Mouse (Mus musculus) MEL (cell line): Measurements from ENCODE around the gene Btg2. TPM values are rescaled to one million over a fixed set of nuclear protein-coding genes. Genes with fewer than 3 reads are reported as not detected.

Experiments
- DNase-seq: peaks from one replicate; pipeline ENCODE4 v3.0.0; 2011; ENCODE audit warnings: low read depth, low spot score
- H3K27ac ChIP-seq: 2 replicates; pipeline ENCODE4 v1.5.1; 2012; ENCODE audit warnings: low read depth, mild to moderate bottlenecking, control low read depth, low read length, moderate library complexity; ENCODE audit not compliant: control insufficient read depth
- H3K27me3 ChIP-seq, 2 experiments: fragments of 150-350 bp in 1 of 2; sonication (generic) in 1 of 2; 2 replicates each; pipeline ENCODE4 v1.6.1; 2012; ENCODE audit warnings: low read length in 2 of 2, mild to moderate bottlenecking in 2 of 2, improper control_type of control experiment in 1 of 2, moderate library complexity in 1 of 2; ENCODE audit not compliant: insufficient read depth in 2 of 2, control insufficient read depth in 1 of 2
- H3K36me3 ChIP-seq, 2 experiments: 2 replicates each; pipeline ENCODE4 v1.6.1; 2012 to 2014; ENCODE audit warnings: low read length in 2 of 2, improper control_type of control experiment in 1 of 2, inconsistent platforms in 1 of 2, mild to moderate bottlenecking in 1 of 2; ENCODE audit not compliant: insufficient read depth in 2 of 2, control insufficient read depth in 1 of 2
- H3K4me1 ChIP-seq, 2 experiments: fragments of 150-350 bp in 1 of 2; sonication (generic) in 1 of 2; 2 replicates each; pipeline ENCODE4 v1.6.1; 2012; ENCODE audit warnings: low read length in 2 of 2, improper control_type of control experiment in 1 of 2, mild to moderate bottlenecking in 1 of 2; ENCODE audit not compliant: insufficient read depth in 2 of 2, control insufficient read depth in 1 of 2
- H3K4me3 ChIP-seq, 2 experiments: fragments of 150-350 bp in 1 of 2; sonication (generic) in 1 of 2; 2 replicates each; pipeline ENCODE4 v1.5.1; 2012; ENCODE audit warnings: low read depth in 2 of 2, low read length in 2 of 2, mild to moderate bottlenecking in 2 of 2, moderate library complexity in 2 of 2, control low read depth in 1 of 2, improper control_type of control experiment in 1 of 2; ENCODE audit not compliant: control insufficient read depth in 1 of 2, insufficient read depth in 1 of 2
- H3K79me2 ChIP-seq: 2 replicates; pipeline ENCODE4 v1.6.1; 2012; ENCODE audit warnings: mild to moderate bottlenecking, low read length, moderate library complexity; ENCODE audit not compliant: control insufficient read depth, poor library complexity, insufficient read depth
- H3K9ac ChIP-seq: 2 replicates; pipeline ENCODE4 v1.6.1; 2012; ENCODE audit warnings: low read depth, mild to moderate bottlenecking, control low read depth, low read length, moderate library complexity; ENCODE audit not compliant: control insufficient read depth, poor library complexity, severe bottlenecking
- H3K9me3 ChIP-seq: fragments of 150-350 bp; sonication (generic); replicated peaks from 2 replicates; pipeline ENCODE4 v1.6.1; 2012; ENCODE audit warnings: mild to moderate bottlenecking, low read length, improper control_type of control experiment, moderate library complexity; ENCODE audit not compliant: insufficient read depth
- CHD1 ChIP-seq: IDR thresholded peaks from 2 replicates; pipeline ENCODE4 v1.6.1; 2012; ENCODE audit warnings: low read depth, mild to moderate bottlenecking, inconsistent platforms, low read length, improper control_type of control experiment
- CHD2 ChIP-seq: IDR thresholded peaks from 2 replicates; pipeline ENCODE4 v1.6.1; 2011; ENCODE audit warnings: low read length, improper control_type of control experiment
- EP300 ChIP-seq, 2 experiments: IDR thresholded peaks; 2 replicates each; pipeline ENCODE4 v1.6.1; 2011; ENCODE audit warnings: improper control_type of control experiment in 2 of 2, low read length in 2 of 2, low read depth in 1 of 2, mild to moderate bottlenecking in 1 of 2
- ETS1 ChIP-seq: IDR thresholded peaks from 2 replicates; pipeline ENCODE4 v1.6.1; 2012; ENCODE audit warnings: low read depth, mild to moderate bottlenecking, inconsistent platforms, low read length, improper control_type of control experiment, moderate library complexity
- GABPA ChIP-seq: IDR thresholded peaks from 2 replicates; pipeline ENCODE4 v1.6.1; 2012; ENCODE audit warnings: low read depth, mild to moderate bottlenecking, inconsistent platforms, low read length, improper control_type of control experiment, moderate library complexity
- GATA1 ChIP-seq: IDR thresholded peaks from 2 replicates; pipeline ENCODE4 v1.6.1; 2011; ENCODE audit warnings: low read depth, low read length, improper control_type of control experiment
- HCFC1 ChIP-seq: IDR thresholded peaks from 2 replicates; pipeline ENCODE4 v1.6.1; 2012; ENCODE audit warnings: low read depth, mild to moderate bottlenecking, inconsistent platforms, low read length, improper control_type of control experiment, moderate library complexity
- JUND ChIP-seq: IDR thresholded peaks from 2 replicates; pipeline ENCODE4 v1.6.1; 2011; ENCODE audit warnings: low read depth, mild to moderate bottlenecking, improper control_type of control experiment, low read length
- KAT2A ChIP-seq: conservative IDR thresholded peaks from 2 replicates; pipeline ENCODE4 v1.6.1; 2012; ENCODE audit warnings: low read depth, low read length, improper control_type of control experiment, inconsistent platforms
- MAFK ChIP-seq: IDR thresholded peaks from 2 replicates; pipeline ENCODE4 v1.6.1; 2011; ENCODE audit warnings: low read depth, mild to moderate bottlenecking, low read length, improper control_type of control experiment, borderline replicate concordance
- MEF2A ChIP-seq: IDR thresholded peaks from 2 replicates; pipeline ENCODE4 v1.6.1; 2014; ENCODE audit warnings: low read depth, mild to moderate bottlenecking, inconsistent platforms, low read length, improper control_type of control experiment; ENCODE audit not compliant: poor library complexity, insufficient replicate concordance, severe bottlenecking; ENCODE audit errors: extremely low read depth
- MYB ChIP-seq: IDR thresholded peaks from 2 replicates; pipeline ENCODE4 v1.6.1; 2011; ENCODE audit warnings: mild to moderate bottlenecking, low read depth, low read length, improper control_type of control experiment
- MYC ChIP-seq: IDR thresholded peaks from 2 replicates; pipeline ENCODE4 v1.6.1; 2011; ENCODE audit warnings: low read depth, mild to moderate bottlenecking, low read length, improper control_type of control experiment, moderate library complexity
- NELFE ChIP-seq: IDR thresholded peaks from 2 replicates; pipeline ENCODE4 v1.6.1; 2011; ENCODE audit warnings: low read depth, low read length, improper control_type of control experiment
- POLR2A ChIP-seq, 2 experiments: IDR thresholded peaks; 2 replicates each; pipeline ENCODE4 v1.6.1; 2011 to 2012; ENCODE audit warnings: low read length in 2 of 2, mild to moderate bottlenecking in 2 of 2, control low read depth in 1 of 2, improper control_type of control experiment in 1 of 2, low read depth in 1 of 2, moderate library complexity in 1 of 2; ENCODE audit not compliant: control insufficient read depth in 1 of 2, insufficient read depth in 1 of 2, poor library complexity in 1 of 2
- POLR2AphosphoS5 ChIP-seq: IDR thresholded peaks from 2 replicates; pipeline ENCODE4 v1.6.1; 2012; ENCODE audit warnings: low read depth, borderline replicate concordance, mild to moderate bottlenecking, inconsistent platforms, low read length, moderate library complexity, mixed read lengths
- RAD21 ChIP-seq: IDR thresholded peaks from 2 replicates; pipeline ENCODE4 v1.6.1; 2011; ENCODE audit warnings: mild to moderate bottlenecking, low read depth, low read length, improper control_type of control experiment
- SIN3A ChIP-seq: IDR thresholded peaks from 2 replicates; pipeline ENCODE4 v1.6.1; 2012; ENCODE audit warnings: low read length, improper control_type of control experiment, inconsistent platforms
- SMC3 ChIP-seq: IDR thresholded peaks from 2 replicates; pipeline ENCODE4 v1.6.1; 2011; ENCODE audit warnings: low read depth, low read length, improper control_type of control experiment
- TAL1 ChIP-seq: IDR thresholded peaks from 2 replicates; pipeline ENCODE4 v1.6.1; 2012; ENCODE audit warnings: mild to moderate bottlenecking, inconsistent platforms, low read length, moderate library complexity, mixed read lengths
- TBP ChIP-seq: IDR thresholded peaks from 2 replicates; pipeline ENCODE4 v1.8.0; 2011; ENCODE audit warnings: low read depth, low read length, improper control_type of control experiment
- TCF12 ChIP-seq: IDR thresholded peaks from 2 replicates; pipeline ENCODE4 v1.6.1; 2014; ENCODE audit warnings: low read depth, mild to moderate bottlenecking, inconsistent platforms, low read length, improper control_type of control experiment, moderate library complexity
- UBTF ChIP-seq: IDR thresholded peaks from 2 replicates; pipeline ENCODE4 v1.6.1; 2012; ENCODE audit warnings: low read depth, mild to moderate bottlenecking, inconsistent platforms, low read length, improper control_type of control experiment, moderate library complexity, borderline replicate concordance; ENCODE audit not compliant: insufficient read depth
- USF1 ChIP-seq: IDR thresholded peaks from 2 replicates; pipeline ENCODE4 v1.6.1; 2014; ENCODE audit warnings: low read depth, mild to moderate bottlenecking, inconsistent platforms, low read length, improper control_type of control experiment, moderate library complexity
- USF2 ChIP-seq, 2 experiments: IDR thresholded peaks; 2 replicates each; pipeline ENCODE4 v1.6.1; 2011 to 2012; ENCODE audit warnings: improper control_type of control experiment in 2 of 2, low read length in 2 of 2, borderline replicate concordance in 1 of 2, inconsistent platforms in 1 of 2, low read depth in 1 of 2, mild to moderate bottlenecking in 1 of 2; ENCODE audit not compliant: insufficient read depth in 1 of 2
- ZNF384 ChIP-seq: IDR thresholded peaks from 2 replicates; pipeline ENCODE4 v1.6.1; 2012; ENCODE audit warnings: low read depth, mild to moderate bottlenecking, inconsistent platforms, low read length, improper control_type of control experiment
- polyA plus RNA-seq, 2 experiments: library from polyadenylated mRNA; stranded (reverse) in 1 of 2; unstranded in 1 of 2; fragments of >175 nt in 1 of 2; fragments of >200 nt in 1 of 2; gene quantifications; 2 replicates each; pipeline versions ENCODE4 v1.2.1 to v1.2.4; 2012; ENCODE audit warnings: low replicate concordance in 2 of 2, low read depth in 1 of 2; ENCODE audit not compliant: insufficient read length in 2 of 2, insufficient read depth in 1 of 2, missing spikeins in 1 of 2
- total RNA-seq: library from RNA; depleted of rRNA; stranded (reverse); fragments of 300-350 nt; gene quantifications from 2 replicates; pipeline ENCODE4 v1.2.3, GENCODE M21; 2012

The Btg2 gene
- total and polyA plus RNA-seq, 3 experiments: 2.1 to 3.6 TPM; not detected in 1

DNA sequence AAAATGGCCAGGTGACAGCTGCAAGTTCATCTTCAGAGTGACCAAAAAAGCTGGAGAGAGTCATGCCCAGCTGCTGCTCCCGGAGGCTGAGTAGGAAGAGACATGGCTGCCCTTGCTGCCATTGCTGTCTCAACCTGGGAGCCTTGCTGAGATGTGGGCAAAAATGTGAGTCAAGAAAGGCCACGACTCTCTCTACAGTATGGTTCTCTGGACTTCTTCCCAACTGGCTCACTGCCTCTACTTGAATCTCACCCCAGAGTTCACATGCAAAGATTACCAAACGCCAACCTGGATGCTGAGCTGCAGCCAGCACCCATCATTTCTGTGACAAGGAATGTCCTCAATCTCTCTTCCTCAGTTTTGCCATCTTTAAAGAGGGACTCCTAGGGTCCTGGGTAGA lies 5.2 kb upstream of the Btg2 start:
- DNase-seq: no peak
- peaks cover 4 to 35% of the 10 kb centered on the region in 2 experiments for H3K4me1 ChIP-seq
- no peaks in the 10 kb centered on the region for H3K27me3 ChIP-seq
- H3K36me3 ChIP-seq: peaks cover 0 to 16% of the 10 kb centered on the region in 2 experiments; a peak in 2 of 4 replicates
- H3K9ac ChIP-seq: no peak overlapping the region
- no peak overlapping the region for H3K4me3 ChIP-seq
- H3K27ac ChIP-seq: no peak overlapping the region
- no peak for TF ChIP-seq JUND
- TF ChIP-seq ETS1: no peak
- TF ChIP-seq UBTF: no peak
- no peak for TF ChIP-seq EP300 (IDR thresholded peaks at IDR 0.05; ENCODE audit: low read depth in 1 of 2, low read length in 2 of 2)
- no peak for TF ChIP-seq USF1
- no peak for TF ChIP-seq MEF2A
- H3K9me3 ChIP-seq: no peaks in the 10 kb centered on the region
- no peaks in the 10 kb centered on the region for H3K79me2 ChIP-seq

DNA sequence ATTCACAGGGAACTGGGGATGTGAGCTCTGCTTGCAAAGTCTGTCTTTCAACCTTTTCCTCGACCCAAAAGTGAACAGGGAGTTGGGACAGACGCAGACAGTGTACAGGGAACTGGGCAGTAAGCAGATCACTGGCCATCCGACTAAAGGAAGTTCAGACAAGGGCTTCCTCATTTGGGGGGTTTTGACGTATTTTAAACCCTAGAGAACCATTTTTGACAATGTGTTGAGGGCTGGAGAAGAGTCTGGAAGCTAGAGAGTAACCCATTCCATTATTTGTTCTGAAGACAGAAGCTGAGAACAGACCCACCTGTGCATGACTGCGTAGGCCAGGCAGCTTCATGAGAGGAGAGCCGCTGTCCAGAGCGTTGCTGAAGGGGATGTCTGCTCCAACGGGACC lies 4.8 kb upstream of the Btg2 start:
- no peak overlapping the region for H3K27ac ChIP-seq

GRCm38 (mm10) chr1:134082987-134083516 lies 4.1 kb upstream of the Btg2 start:
- TF ChIP-seq POLR2AphosphoS5 (no peak), GATA1 (peak; percentile 39; the same call in 1 of the 2 replicates), HCFC1 (no peak), TBP (no peak), SIN3A (no peak), GABPA (no peak), MAFK (no peak), TCF12 (no peak), TAL1 (peak; percentile 60), UBTF (no peak), RAD21 (no peak), MYB (no peak), ETS1 (0 out of 2 replicates have a peak, but pooled peaks have one; percentile 20)
- H3K9ac ChIP-seq: no peak overlapping the region

More for the DNA sequence above, 4.8 kb upstream of the Btg2 start:
- Histone ChIP-seq H3K9ac (no peak overlapping the region), H3K79me2 (no peaks in the 10 kb centered on the region; the same call in 1 of the 2 replicates), H3K36me3 (peaks cover 0 to 14% of the 10 kb centered on the region in 2 experiments; a peak in 2 of 4 replicates), H3K27me3 (no peaks in the 10 kb centered on the region), H3K4me1 (peaks cover 4 to 35% of the 10 kb centered on the region in 2 experiments), H3K4me3 (no peak overlapping the region), H3K9me3 (no peaks in the 10 kb centered on the region)
- no peak for DNase-seq
- TF ChIP-seq NELFE (no peak), ZNF384 (no peak), HCFC1 (no peak), POLR2A (IDR thresholded peaks at IDR 0.05; ENCODE audit: control insufficient read depth in 1 of 2, insufficient read depth in 1 of 2, low read depth in 1 of 2, low read length in 2 of 2, poor library complexity in 1 of 2) (no peak), USF2 (IDR thresholded peaks at IDR 0.05; ENCODE audit: borderline replicate concordance in 1 of 2, insufficient read depth in 1 of 2, low read depth in 1 of 2, low read length in 2 of 2) (no peak), MYC (no peak), CHD1 (no peak), KAT2A (no peak), CHD2 (no peak), SMC3 (no peak)

More at GRCm38 (mm10) chr1:134082987-134083516, 4.1 kb upstream of the Btg2 start:
- no peak overlapping the region for H3K4me3 ChIP-seq
- H3K9me3 ChIP-seq: no peaks in the 10 kb centered on the region
- no peaks in the 10 kb centered on the region for H3K27me3 ChIP-seq
- DNase-seq: no peak
- H3K4me1 ChIP-seq: peaks cover 4 to 35% of the 10 kb centered on the region in 2 experiments
- H3K27ac ChIP-seq: no peak overlapping the region
- H3K79me2 ChIP-seq: no peaks in the 10 kb centered on the region; the same call in 1 of the 2 replicates
- H3K36me3 ChIP-seq: peaks cover 0 to 14% of the 10 kb centered on the region in 2 experiments; a peak in 2 of 4 replicates
